Mouse (Mus musculus): ENCODE results near the gene Tspan17. TPM values are rescaled to one million over a fixed set of nuclear protein-coding genes. Genes with fewer than 3 reads are reported as not detected.
A peak's percentile ranks its signal among the peaks of the same experiment; 100 is the strongest.

Gene Tspan17
- polyA plus RNA-seq, 1 experiment from 2014 or later: 15.4 TPM

DNA sequence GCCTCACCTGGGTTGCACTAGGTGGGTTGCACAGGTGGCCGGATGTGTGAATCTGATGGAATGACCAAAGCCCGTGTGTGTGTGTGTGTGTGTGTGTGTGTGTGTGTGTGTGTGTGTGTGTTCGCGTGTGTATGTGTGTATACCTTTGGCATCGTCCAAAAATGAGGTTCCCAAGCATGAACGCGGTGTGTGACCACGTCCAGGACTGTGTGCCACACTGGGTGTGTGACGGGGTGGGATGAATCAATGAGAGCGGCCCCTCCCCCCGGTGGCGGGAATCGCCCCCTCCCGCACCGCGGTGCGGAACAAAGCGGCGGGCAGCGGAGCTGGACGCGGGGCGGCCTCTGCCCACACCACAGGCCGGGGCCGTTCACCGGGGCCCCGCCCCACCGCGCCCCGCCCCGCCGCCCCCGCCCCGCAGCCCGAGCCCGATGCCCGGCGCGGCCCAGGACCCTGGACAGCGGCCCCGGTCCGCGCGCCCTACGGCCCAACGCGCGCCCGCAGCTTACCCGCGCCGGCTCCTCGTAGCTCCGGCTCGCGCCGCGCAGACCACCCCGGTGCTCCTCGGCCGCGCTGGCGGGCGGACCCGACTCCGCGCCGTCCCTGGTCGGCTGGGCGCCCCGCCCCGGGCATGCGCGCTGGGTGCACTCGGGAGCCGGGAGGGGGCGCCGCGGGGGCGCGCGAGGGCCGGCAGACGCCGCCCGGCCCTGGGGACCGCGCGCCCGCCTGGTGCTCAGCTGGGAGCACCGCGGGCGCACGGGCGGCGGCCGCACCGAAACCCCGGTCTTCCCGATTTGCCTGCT, 39.9 kb upstream of the Tspan17 start:
- Histone ChIP-seq H3K4me1 (replicated peaks; ENCODE audit: control insufficient read depth, insufficient read depth) (peaks cover 3% of the 10 kb centered on the region; the same call in 1 of the 2 replicates), H3K4me2 (replicated peaks; ENCODE audit: low read depth) (peak overlapping the region; percentile 69), H3K9ac (ENCODE audit: low read length) (no peak overlapping the region), H3K36me3 (ENCODE audit: control insufficient read depth, insufficient read depth, low read length) (no peaks in the 10 kb centered on the region), H3K27me3 (ENCODE audit: control insufficient read depth, insufficient read depth, low read length) (no peaks in the 10 kb centered on the region; the same call in 1 of the 2 replicates), H3K27ac (replicated peaks) (no peak overlapping the region), H3K9me3 (ENCODE audit: control insufficient read depth, low read length) (no peaks in the 10 kb centered on the region), H3K4me3 (ENCODE audit: low read depth, low read length) (peak overlapping the region; percentile 43)
- ATAC-seq (ENCODE audit: low FRiP score, low TSS enrichment): peak; percentile 70
- WGBS: 2% methylated on average over 48 of the region's 100 CpGs
- peak; percentile 39 for DNase-seq (ENCODE audit: low spot score)
- TF ChIP-seq EP300 (optimal IDR thresholded peaks at IDR 0.05): no peak
- TF ChIP-seq CTCF (IDR thresholded peaks at IDR 0.05; ENCODE audit: low read depth): no peak

- Histone ChIP-seq H3K9me3 (ENCODE audit: control insufficient read depth, low read length) (no peaks in the 10 kb centered on the region), H3K9ac (ENCODE audit: low read length) (no peak within 1 kb of the TSS), H3K27ac (replicated peaks) (no peak within 1 kb of the TSS), H3K4me3 (ENCODE audit: low read depth, low read length) (peak within 1 kb of the TSS; percentile 43), H3K27me3 (ENCODE audit: control insufficient read depth, insufficient read depth, low read length) (no peaks in the 10 kb centered on the region; the same call in 1 of the 2 replicates), H3K4me1 (replicated peaks; ENCODE audit: control insufficient read depth, insufficient read depth) (peaks cover 3% of the 10 kb centered on the region; the same call in 1 of the 2 replicates), H3K36me3 (ENCODE audit: control insufficient read depth, insufficient read depth, low read length) (no peaks in the 10 kb centered on the region), H3K4me2 (replicated peaks; ENCODE audit: low read depth) (peak within 1 kb of the TSS; percentile 69)
- TF ChIP-seq EP300 (optimal IDR thresholded peaks at IDR 0.05): no peak
- no peak for TF ChIP-seq CTCF (IDR thresholded peaks at IDR 0.05; ENCODE audit: low read depth)
- ATAC-seq (ENCODE audit: low FRiP score, low TSS enrichment) (no peak), DNase-seq (ENCODE audit: low spot score) (no peak)
- WGBS: 5% methylated on average over 21 of the region's 29 CpGs
Measured at GRCm38 (mm10) chr13:54749864-54750411, 39.2 kb upstream of the Tspan17 start, which contains the start of gene Gprin1. Gene Gprin1 (minus strand): TSS chr13:54749874.

DNA sequence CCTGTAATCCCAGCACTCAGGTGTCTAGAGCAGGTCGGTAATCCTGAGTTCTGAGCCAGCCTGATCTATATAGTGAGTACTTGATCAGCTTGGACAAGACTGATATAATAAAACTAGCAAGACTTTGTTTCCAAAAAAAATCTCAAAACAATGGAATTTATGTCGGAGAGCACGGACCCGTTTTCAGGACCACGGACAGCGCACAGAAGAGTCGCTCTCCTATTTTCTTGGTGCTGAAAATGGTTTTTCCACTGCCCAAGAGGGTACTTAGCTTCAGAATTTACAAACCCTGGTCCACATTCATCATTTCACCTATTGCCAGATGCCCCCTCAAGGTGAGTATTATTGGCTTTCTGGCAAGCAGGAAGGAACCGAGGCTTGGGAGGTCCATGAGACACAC, 38.5 kb upstream of the Tspan17 start:
- peaks cover 3% of the 10 kb centered on the region; the same call in 1 of the 2 replicates for H3K4me1 ChIP-seq (replicated peaks; ENCODE audit: control insufficient read depth, insufficient read depth)
- TF ChIP-seq CTCF (IDR thresholded peaks at IDR 0.05; ENCODE audit: low read depth): no peak
- TF ChIP-seq EP300 (optimal IDR thresholded peaks at IDR 0.05): no peak
- no peak overlapping the region for H3K4me2 ChIP-seq (replicated peaks; ENCODE audit: low read depth)
- H3K9me3 ChIP-seq (ENCODE audit: control insufficient read depth, low read length): no peaks in the 10 kb centered on the region
- H3K4me3 ChIP-seq (ENCODE audit: low read depth, low read length): no peak overlapping the region
- WGBS: 2% methylated on average over 8 of the region's 8 CpGs
- ATAC-seq (ENCODE audit: low FRiP score, low TSS enrichment): no peak
- H3K27me3 ChIP-seq (ENCODE audit: control insufficient read depth, insufficient read depth, low read length): no peaks in the 10 kb centered on the region; the same call in 1 of the 2 replicates
- no peak overlapping the region for H3K9ac ChIP-seq (ENCODE audit: low read length)
- H3K27ac ChIP-seq (replicated peaks): no peak overlapping the region
- H3K36me3 ChIP-seq (ENCODE audit: control insufficient read depth, insufficient read depth, low read length): no peaks in the 10 kb centered on the region
- DNase-seq (ENCODE audit: low spot score): peak; percentile 28

- no peak for TF ChIP-seq CTCF (IDR thresholded peaks at IDR 0.05; ENCODE audit: low read depth)
- no peak for TF ChIP-seq EP300 (optimal IDR thresholded peaks at IDR 0.05)
- Histone ChIP-seq H3K9me3 (ENCODE audit: control insufficient read depth, low read length) (no peaks in the 10 kb centered on the region), H3K36me3 (ENCODE audit: control insufficient read depth, insufficient read depth, low read length) (no peaks in the 10 kb centered on the region), H3K4me2 (replicated peaks; ENCODE audit: low read depth) (no peak overlapping the region), H3K27ac (replicated peaks) (no peak overlapping the region), H3K9ac (ENCODE audit: low read length) (no peak overlapping the region), H3K4me3 (ENCODE audit: low read depth, low read length) (no peak overlapping the region), H3K4me1 (replicated peaks; ENCODE audit: control insufficient read depth, insufficient read depth) (peaks cover 3% of the 10 kb centered on the region; the same call in 1 of the 2 replicates), H3K27me3 (ENCODE audit: control insufficient read depth, insufficient read depth, low read length) (no peaks in the 10 kb centered on the region; the same call in 1 of the 2 replicates)
- WGBS: 66% methylated on average over 10 of the region's 10 CpGs
- ATAC-seq (ENCODE audit: low FRiP score, low TSS enrichment): no peak
- DNase-seq (ENCODE audit: low spot score): no peak
Measured at GRCm38 (mm10) chr13:54752656-54753055, 36.5 kb upstream of the Tspan17 start.

GRCm38 (mm10) chr13:54753733-54754132, 35.4 kb upstream of the Tspan17 start:
- Histone ChIP-seq H3K27ac (replicated peaks) (no peak overlapping the region), H3K4me3 (ENCODE audit: low read depth, low read length) (no peak overlapping the region), H3K9me3 (ENCODE audit: control insufficient read depth, low read length) (no peaks in the 10 kb centered on the region), H3K4me1 (replicated peaks; ENCODE audit: control insufficient read depth, insufficient read depth) (peaks cover 3% of the 10 kb centered on the region; the same call in 1 of the 2 replicates), H3K9ac (ENCODE audit: low read length) (no peak overlapping the region), H3K27me3 (ENCODE audit: control insufficient read depth, insufficient read depth, low read length) (no peaks in the 10 kb centered on the region; the same call in 1 of the 2 replicates), H3K36me3 (ENCODE audit: control insufficient read depth, insufficient read depth, low read length) (no peaks in the 10 kb centered on the region), H3K4me2 (replicated peaks; ENCODE audit: low read depth) (no peak overlapping the region)
- ATAC-seq (ENCODE audit: low FRiP score, low TSS enrichment) (no peak), DNase-seq (ENCODE audit: low spot score) (no peak)
- 63% methylated on average over 6 of the region's 6 CpGs for WGBS
- TF ChIP-seq CTCF (IDR thresholded peaks at IDR 0.05; ENCODE audit: low read depth) (no peak), EP300 (optimal IDR thresholded peaks at IDR 0.05) (no peak)
